Mouse (Mus musculus) embryonic facial prominence, embryonic 11.5 days (tissue): ENCODE measurements at regions not wholly inside any gene's neighbourhood (a gene's known extent, or its start where the extent isn't known, plus 50 kb on each side); places are given as distances from the start of the nearest gene placed in this dataset.

Experiments used
- ATAC-seq: fragments of 200-750 bp; cut with Nextera tagmentation; replicated peaks from 2 replicates; pipeline ENCODE4 v1.8.0; 2017; ENCODE audit warnings: low read depth; ENCODE audit not compliant: insufficient number of reproducible peaks, low FRiP score, low TSS enrichment
- DNase-seq: peaks from one replicate; pipeline ENCODE4 v3.0.0-alpha.2; 2015; ENCODE audit warnings: low spot score
- H3K27ac ChIP-seq: fragments of 300-500 bp; sonication (generic); replicated peaks from 2 replicates; pipeline ENCODE4 v1.5.1; 2014; ENCODE audit warnings: mild to moderate bottlenecking, low read depth, low read length, control low read depth
- H3K27me3 ChIP-seq: fragments of 300-500 bp; sonication (generic); 2 replicates; pipeline ENCODE4 v1.6.1; 2014; ENCODE audit warnings: mild to moderate bottlenecking, low read length, moderate library complexity, mixed read lengths; ENCODE audit not compliant: control insufficient read depth, insufficient read depth
- H3K36me3 ChIP-seq: fragments of 300-500 bp; sonication (generic); replicated peaks from 2 replicates; pipeline ENCODE4 v1.6.1; 2014; ENCODE audit warnings: low read depth, mild to moderate bottlenecking, low read length, moderate library complexity, mixed read lengths; ENCODE audit not compliant: control insufficient read depth, insufficient read depth
- H3K4me1 ChIP-seq: fragments of 300-500 bp; sonication (generic); 2 replicates; pipeline ENCODE4 v1.6.1; 2014; ENCODE audit warnings: low read length, mixed read lengths; ENCODE audit not compliant: control insufficient read depth, insufficient read depth
- H3K4me2 ChIP-seq: fragments of 300-500 bp; sonication (generic); 2 replicates; pipeline ENCODE4 v1.6.1; 2014; ENCODE audit warnings: low read depth, mild to moderate bottlenecking, control low read depth, low read length, moderate library complexity
- H3K4me3 ChIP-seq: fragments of 300-500 bp; sonication (generic); 2 replicates; pipeline ENCODE4 v1.5.1; 2014; ENCODE audit warnings: low read depth, low read length, control low read depth
- H3K9ac ChIP-seq: fragments of 300-500 bp; sonication (generic); replicated peaks from 2 replicates; pipeline ENCODE4 v1.6.1; 2014; ENCODE audit warnings: mild to moderate bottlenecking, control low read depth, low read length
- H3K9me3 ChIP-seq: fragments of 300-500 bp; sonication (generic); replicated peaks from 2 replicates; pipeline ENCODE4 v1.6.1; 2016; ENCODE audit warnings: mild to moderate bottlenecking, low read length, inconsistent platforms, mixed read lengths; ENCODE audit not compliant: control insufficient read depth
- WGBS: fragments of 180-500 bp; shearing (Covaris S2); extraction: QIAGEN DNeasy Blood & Tissue Kit; methylation state at CpG from one replicate; pipeline ENCODE4 v1.1.7; 2014; 5-methylcytosine and 5-hydroxymethylcytosine counted together

DNA sequence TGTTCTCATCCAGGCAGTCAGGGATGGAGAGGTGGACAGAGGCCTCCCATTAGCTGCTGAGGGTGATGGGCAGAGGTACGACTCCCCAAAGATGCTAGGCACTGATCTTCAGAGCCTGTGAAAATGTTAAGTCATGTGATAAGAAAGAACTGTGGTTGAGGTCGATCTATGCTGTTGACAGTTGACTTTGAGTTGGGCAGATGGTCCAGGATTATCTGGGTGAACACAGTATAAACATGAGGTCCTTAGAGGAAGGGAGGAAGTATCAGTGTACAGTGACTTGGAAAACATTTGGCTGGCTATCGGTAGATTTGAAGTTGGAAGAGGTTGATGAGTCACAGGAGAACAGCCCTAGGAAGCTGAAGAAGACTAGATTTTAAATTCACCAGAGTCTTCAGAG, 80.9 kb upstream of the Pgrmc2 start:
- H3K27me3 ChIP-seq: no peaks in the 10 kb centered on the region
- no peaks in the 10 kb centered on the region for H3K36me3 ChIP-seq
- no peak overlapping the region for H3K4me2 ChIP-seq
- DNase-seq (no peak), ATAC-seq (no peak)
- WGBS: 85% methylated on average over 3 of the region's 3 CpGs
- no peak overlapping the region for H3K9ac ChIP-seq
- no peaks in the 10 kb centered on the region for H3K9me3 ChIP-seq
- H3K4me1 ChIP-seq: no peaks in the 10 kb centered on the region
- no peak overlapping the region for H3K4me3 ChIP-seq
- no peak overlapping the region for H3K27ac ChIP-seq

DNA sequence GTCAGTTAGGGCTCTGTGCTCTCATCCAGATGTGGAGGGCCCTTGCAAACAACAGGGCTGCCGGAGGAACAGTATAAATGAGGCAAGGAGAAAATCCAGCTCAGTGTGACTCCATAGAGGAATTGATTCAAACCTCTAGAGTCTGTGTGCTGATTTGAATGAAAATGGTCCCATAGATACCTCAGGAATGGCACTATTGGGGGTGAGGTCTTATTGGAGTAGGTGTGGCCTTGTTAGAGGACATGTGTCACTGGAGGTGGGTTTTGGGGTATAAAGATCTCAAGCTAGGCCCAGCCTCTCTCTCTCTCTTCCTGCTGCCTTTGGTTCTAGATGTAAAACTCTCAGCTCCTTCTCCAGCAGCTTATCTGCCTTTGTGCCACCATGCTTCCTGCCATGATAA, 79.7 kb upstream of the Pgrmc2 start:
- Histone ChIP-seq H3K9ac (no peak overlapping the region), H3K4me1 (no peaks in the 10 kb centered on the region), H3K27ac (no peak overlapping the region), H3K9me3 (no peaks in the 10 kb centered on the region), H3K4me2 (no peak overlapping the region), H3K4me3 (no peak overlapping the region), H3K36me3 (no peaks in the 10 kb centered on the region), H3K27me3 (no peaks in the 10 kb centered on the region)
- DNase-seq (no peak), ATAC-seq (no peak)
- WGBS: 88% methylated on average over 1 of the region's 1 CpGs

GRCm38 (mm10) chr3:41160648-41161047, 77.8 kb upstream of the Pgrmc2 start:
- no peaks in the 10 kb centered on the region for H3K4me1 ChIP-seq
- no peak overlapping the region for H3K4me2 ChIP-seq
- no peaks in the 10 kb centered on the region for H3K9me3 ChIP-seq
- ATAC-seq: no peak
- H3K27ac ChIP-seq: no peak overlapping the region
- no peak for DNase-seq
- H3K4me3 ChIP-seq: no peak overlapping the region
- H3K36me3 ChIP-seq: no peaks in the 10 kb centered on the region
- no peak overlapping the region for H3K9ac ChIP-seq
- no peaks in the 10 kb centered on the region for H3K27me3 ChIP-seq

GRCm38 (mm10) chr3:41158314-41158973, 75.6 kb upstream of the Pgrmc2 start:
- no peaks in the 10 kb centered on the region for H3K9me3 ChIP-seq
- 49% methylated on average over 12 of the region's 12 CpGs for WGBS
- H3K4me1 ChIP-seq: no peaks in the 10 kb centered on the region
- no peak overlapping the region for H3K27ac ChIP-seq
- H3K4me2 ChIP-seq: no peak overlapping the region
- no peak for ATAC-seq
- no peak for DNase-seq
- H3K9ac ChIP-seq: no peak overlapping the region
- no peaks in the 10 kb centered on the region for H3K27me3 ChIP-seq
- no peaks in the 10 kb centered on the region for H3K36me3 ChIP-seq
- H3K4me3 ChIP-seq: no peak overlapping the region

DNA sequence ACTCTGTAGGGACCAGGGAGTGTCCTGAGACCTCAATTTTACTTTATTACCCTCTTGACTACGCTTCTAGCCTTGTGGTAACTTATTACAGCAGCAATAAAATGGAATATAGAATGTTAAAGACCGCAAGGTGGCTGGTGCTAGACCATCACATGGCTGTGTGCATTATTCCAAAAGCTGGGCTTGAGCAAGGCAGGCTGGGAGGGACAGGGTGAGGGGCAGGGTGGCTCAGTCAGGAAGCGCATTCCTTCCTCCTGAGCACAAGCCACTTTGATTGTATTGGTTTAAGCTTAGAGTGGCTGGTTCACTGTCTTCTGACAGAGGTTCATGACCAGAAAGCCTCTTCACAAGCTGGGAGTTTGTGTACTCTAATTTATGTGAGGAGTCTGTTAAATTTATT, 74.6 kb upstream of the Pgrmc2 start:
- Histone ChIP-seq H3K4me2 (no peak overlapping the region), H3K9me3 (no peaks in the 10 kb centered on the region), H3K4me3 (no peak overlapping the region), H3K36me3 (no peaks in the 10 kb centered on the region), H3K9ac (no peak overlapping the region), H3K27me3 (no peaks in the 10 kb centered on the region), H3K4me1 (no peaks in the 10 kb centered on the region), H3K27ac (no peak overlapping the region)
- WGBS: 92% methylated on average over 3 of the region's 3 CpGs
- DNase-seq: no peak
- no peak for ATAC-seq

- Histone ChIP-seq H3K27me3 (no peaks in the 10 kb centered on the region), H3K4me2 (no peak overlapping the region), H3K4me3 (no peak overlapping the region), H3K9ac (no peak overlapping the region), H3K9me3 (no peaks in the 10 kb centered on the region), H3K36me3 (no peaks in the 10 kb centered on the region), H3K4me1 (no peaks in the 10 kb centered on the region), H3K27ac (no peak overlapping the region)
- DNase-seq (no peak), ATAC-seq (no peak)
- 91% methylated on average over 2 of the region's 2 CpGs for WGBS
Observed at GRCm38 (mm10) chr3:41156562-41156961, 73.7 kb upstream of the Pgrmc2 start.

GRCm38 (mm10) chr3:41155132-41155760, 72.4 kb upstream of the Pgrmc2 start:
- Histone ChIP-seq H3K36me3 (no peaks in the 10 kb centered on the region), H3K27me3 (no peaks in the 10 kb centered on the region), H3K4me1 (no peaks in the 10 kb centered on the region), H3K9me3 (no peaks in the 10 kb centered on the region), H3K4me3 (no peak overlapping the region), H3K4me2 (no peak overlapping the region), H3K27ac (no peak overlapping the region), H3K9ac (no peak overlapping the region)
- 74% methylated on average over 9 of the region's 9 CpGs for WGBS
- ATAC-seq (no peak), DNase-seq (no peak)

DNA sequence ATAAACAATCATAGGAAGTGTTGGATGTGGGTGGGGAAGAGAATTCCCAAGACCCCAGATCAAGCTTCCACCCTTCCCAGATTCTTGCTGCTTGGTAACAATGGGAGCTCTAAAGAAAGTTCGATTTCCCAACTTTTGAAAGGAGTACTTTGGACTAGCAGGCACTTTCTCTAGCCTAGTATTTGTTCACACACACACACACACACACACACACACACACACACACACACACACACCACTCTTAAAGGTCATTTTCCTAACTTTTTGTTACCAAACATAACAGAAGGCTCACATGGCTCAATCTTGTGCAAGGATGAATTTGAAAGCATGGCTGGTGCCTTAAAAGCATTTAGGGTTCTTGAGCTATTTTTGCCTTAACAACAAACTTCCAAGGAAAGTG, 71.6 kb upstream of the Pgrmc2 start:
- Histone ChIP-seq H3K4me3 (no peak overlapping the region), H3K9me3 (no peaks in the 10 kb centered on the region), H3K36me3 (no peaks in the 10 kb centered on the region), H3K27me3 (no peaks in the 10 kb centered on the region), H3K9ac (no peak overlapping the region), H3K4me1 (no peaks in the 10 kb centered on the region), H3K27ac (no peak overlapping the region), H3K4me2 (no peak overlapping the region)
- ATAC-seq: no peak
- WGBS: 70% methylated on average over 1 of the region's 1 CpGs
- no peak for DNase-seq
